Mouse (Mus musculus) lung, embryonic 14.5 days (tissue): Measurements from ENCODE around the gene Dab2ip. TPM values are rescaled to one million over a fixed set of nuclear protein-coding genes. Genes with fewer than 3 reads are reported as not detected.

ENCODE experiments used
- ATAC-seq: fragments of 200-750 bp; cut with Nextera tagmentation; 2 replicates; pipeline ENCODE4 v1.8.0; 2017; ENCODE audit warnings: mild to moderate bottlenecking, moderate TSS enrichment, moderate library complexity; ENCODE audit not compliant: insufficient read depth
- DNase-seq: peaks from one replicate; pipeline ENCODE4 v3.0.0-alpha.2; 2015
- H3K27ac ChIP-seq: fragments of 300-500 bp; sonication (generic); 2 replicates; pipeline ENCODE4 v1.5.1; 2014; ENCODE audit warnings: low read depth, mild to moderate bottlenecking, moderate library complexity
- H3K27me3 ChIP-seq: fragments of 300-500 bp; sonication (generic); 2 replicates; pipeline ENCODE4 v1.6.1; 2014; ENCODE audit warnings: low read length, control low read depth; ENCODE audit not compliant: insufficient read depth
- H3K36me3 ChIP-seq: fragments of 300-500 bp; sonication (generic); 2 replicates; pipeline ENCODE4 v1.6.1; 2014; ENCODE audit warnings: control low read depth; ENCODE audit not compliant: insufficient read depth
- H3K4me1 ChIP-seq: fragments of 300-500 bp; sonication (generic); 2 replicates; pipeline ENCODE4 v1.6.1; 2014; ENCODE audit warnings: antibody characterized with exemption, control low read depth; ENCODE audit not compliant: insufficient read depth
- H3K4me2 ChIP-seq: fragments of 300-500 bp; sonication (generic); 2 replicates; pipeline ENCODE4 v1.6.1; 2014; ENCODE audit warnings: mild to moderate bottlenecking
- H3K4me3 ChIP-seq: fragments of 300-500 bp; sonication (generic); 2 replicates; pipeline ENCODE4 v1.5.1; 2014; ENCODE audit warnings: low read depth, low read length
- H3K9ac ChIP-seq: fragments of 300-500 bp; sonication (generic); 2 replicates; pipeline ENCODE4 v1.6.1; 2014
- H3K9me3 ChIP-seq: fragments of 300-500 bp; sonication (generic); 2 replicates; pipeline ENCODE4 v1.6.1; 2016; ENCODE audit warnings: low read depth, low read length, control low read depth
- CTCF ChIP-seq: IDR thresholded peaks from 2 replicates; pipeline ENCODE4 v1.5.1; 2016; ENCODE audit warnings: antibody characterized with exemption, low read depth
- WGBS: fragments of 180-500 bp; shearing (Covaris S2); extraction: QIAGEN DNeasy Blood & Tissue Kit; methylation state at CpG from one replicate; pipeline ENCODE4 v1.1.7; 2014; 5-methylcytosine and 5-hydroxymethylcytosine counted together
- polyA plus RNA-seq: library from polyadenylated mRNA; unstranded; fragments of >200 nt; fragmentation: Nextera tagmentation; extraction: Ambion mirVana; gene quantifications from 2 replicates; pipeline ENCODE4 v1.2.1, GENCODE M21; 2014

Dab2ip gene
- polyA plus RNA-seq, 1 experiment from 2014 or later, result 61.4 TPM

DNA sequence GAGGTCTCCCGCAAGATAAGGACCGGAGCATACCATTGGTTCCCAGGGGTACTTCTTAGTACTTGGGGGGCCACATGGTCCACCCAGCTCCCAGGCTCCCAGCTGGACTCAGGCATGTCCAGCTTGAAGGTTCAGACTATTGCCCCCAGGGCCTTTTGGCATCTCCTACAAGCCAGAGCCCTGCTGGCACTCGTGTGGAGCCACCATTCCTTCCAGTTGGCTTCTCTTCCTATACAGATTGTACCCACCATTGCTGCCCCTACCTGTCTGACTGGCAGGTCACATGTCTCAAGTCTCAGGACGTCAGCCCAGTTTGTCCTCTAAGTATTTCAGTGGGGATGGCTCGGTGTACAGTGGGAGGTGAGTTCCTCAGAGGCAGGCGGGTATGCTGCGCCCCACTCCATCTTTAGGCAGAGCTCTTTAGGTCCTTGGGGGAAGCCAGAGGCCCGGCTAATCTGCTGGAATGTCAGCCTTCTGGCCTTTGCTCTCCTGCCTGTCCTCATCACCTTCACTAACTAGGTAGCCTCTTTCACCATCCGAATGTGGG, 68.2 kb downstream of the Dab2ip start:
- H3K9ac ChIP-seq, result no peak overlapping the region

DNA sequence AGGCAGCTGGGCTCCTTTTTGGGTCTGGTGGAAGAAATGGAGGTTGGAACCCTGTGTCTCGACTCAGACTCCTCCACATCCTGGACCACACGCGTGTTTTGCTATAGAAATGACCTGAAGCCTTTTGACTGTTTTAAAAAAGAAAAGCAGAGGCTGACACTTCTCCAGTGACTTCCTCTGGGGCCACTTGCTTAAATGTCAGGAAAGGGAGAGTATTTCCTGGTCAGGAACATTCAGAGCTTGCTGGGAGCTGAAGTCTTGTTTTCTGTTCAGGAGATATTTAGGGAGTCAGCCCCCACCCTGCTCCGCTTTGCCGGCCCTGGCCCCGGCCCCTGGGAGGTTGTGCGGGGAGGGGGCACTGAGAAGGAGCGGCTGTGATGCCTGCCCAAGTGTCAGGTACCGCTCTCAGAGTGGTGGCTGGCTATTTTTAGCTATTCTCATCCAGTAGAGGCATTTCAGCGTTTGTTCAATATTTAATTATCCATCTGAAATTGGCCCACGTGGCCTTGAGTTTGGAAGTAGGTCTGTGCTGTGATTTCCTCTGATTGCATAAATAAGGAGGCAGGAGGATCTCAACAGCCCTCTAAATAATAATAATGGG, 69.3 kb downstream of the Dab2ip start:
- no peak for TF ChIP-seq CTCF
- peak overlapping the region; percentile 10; the same call in 1 of the 2 replicates for H3K9ac ChIP-seq
- ATAC-seq (no peak), DNase-seq (no peak)
- H3K4me1 ChIP-seq, result peaks cover 42% of the 10 kb centered on the region
- H3K27ac ChIP-seq, result peak overlapping the region; percentile 51; the same call in 1 of the 2 replicates
- peaks cover 20% of the 10 kb centered on the region; the same call in 1 of the 2 replicates for H3K36me3 ChIP-seq
- WGBS, result 27% methylated on average over 11 of the region's 11 CpGs
- H3K4me3 ChIP-seq, result no peak overlapping the region
- no peaks in the 10 kb centered on the region for H3K9me3 ChIP-seq
- peak overlapping the region; percentile 7; the same call in 1 of the 2 replicates for H3K4me2 ChIP-seq
- H3K27me3 ChIP-seq, result no peaks in the 10 kb centered on the region

More for the DNA sequence above, 68.2 kb downstream of the Dab2ip start:
- no peak overlapping the region for H3K4me3 ChIP-seq
- no peak overlapping the region for H3K4me2 ChIP-seq
- H3K27me3 ChIP-seq, result no peaks in the 10 kb centered on the region
- WGBS, result 65% methylated on average over 9 of the region's 9 CpGs
- TF ChIP-seq CTCF, result no peak
- no peak for DNase-seq
- no peak for ATAC-seq
- peaks cover 46% of the 10 kb centered on the region for H3K4me1 ChIP-seq
- H3K36me3 ChIP-seq, result peaks cover 20% of the 10 kb centered on the region; the same call in 1 of the 2 replicates
- no peaks in the 10 kb centered on the region for H3K9me3 ChIP-seq
- no peak overlapping the region for H3K27ac ChIP-seq

DNA sequence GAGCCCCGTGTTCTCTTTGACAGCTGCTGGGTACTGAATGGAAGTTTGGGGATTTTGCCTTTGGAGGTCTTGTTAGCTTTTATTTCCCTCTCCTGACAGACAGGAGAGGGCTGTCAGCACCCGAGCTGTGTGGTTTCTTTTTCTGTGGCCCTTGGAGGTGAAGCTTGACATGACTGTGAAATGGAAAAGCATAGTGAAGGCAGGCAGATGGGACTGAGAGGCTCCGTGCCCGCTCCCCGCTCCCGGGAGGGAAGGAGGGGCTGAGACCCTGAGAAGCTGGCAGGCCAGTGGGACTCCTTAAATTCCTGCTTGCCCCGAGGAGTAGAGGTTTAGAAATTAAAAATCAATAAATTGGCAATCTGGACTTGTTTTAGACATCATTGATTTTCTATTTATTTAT, 70.0 kb downstream of the Dab2ip start:
- no peak overlapping the region for H3K9ac ChIP-seq
- no peaks in the 10 kb centered on the region for H3K9me3 ChIP-seq
- no peaks in the 10 kb centered on the region for H3K27me3 ChIP-seq
- 42% methylated on average over 7 of the region's 7 CpGs for WGBS
- no peak for DNase-seq
- TF ChIP-seq CTCF, result no peak
- no peak for ATAC-seq
- no peak overlapping the region for H3K27ac ChIP-seq
- 0 out of 2 replicates have a peak overlapping the region, but pooled peaks have one; percentile 7 for H3K4me2 ChIP-seq
- no peak overlapping the region for H3K4me3 ChIP-seq
- peaks cover 20% of the 10 kb centered on the region; the same call in 1 of the 2 replicates for H3K36me3 ChIP-seq
- peaks cover 42% of the 10 kb centered on the region for H3K4me1 ChIP-seq

DNA sequence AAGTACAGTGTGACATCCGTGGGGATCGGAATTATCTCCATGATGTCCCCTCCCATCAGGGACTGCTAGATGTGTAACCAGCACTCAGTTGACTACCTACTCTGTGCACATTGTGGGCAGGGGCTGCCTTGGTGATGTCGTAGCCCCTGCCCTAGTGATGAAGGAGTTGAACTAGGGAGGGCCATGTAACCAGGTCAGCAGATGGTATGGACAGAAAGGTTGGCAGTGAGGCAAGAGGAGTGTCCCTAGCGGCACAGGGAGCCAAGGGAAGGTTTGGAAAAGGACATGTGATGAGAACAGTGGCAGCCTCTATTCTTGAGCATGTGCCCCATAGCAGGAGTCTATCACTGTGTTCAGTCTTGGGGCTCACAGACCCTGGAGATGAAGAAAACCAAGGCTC, 70.6 kb downstream of the Dab2ip start:
- no peak for DNase-seq
- peaks cover 20% of the 10 kb centered on the region; the same call in 1 of the 2 replicates for H3K36me3 ChIP-seq
- H3K9ac ChIP-seq, result no peak overlapping the region
- H3K27ac ChIP-seq, result no peak overlapping the region
- no peak overlapping the region for H3K4me3 ChIP-seq
- H3K9me3 ChIP-seq, result no peaks in the 10 kb centered on the region
- whole genome bisulfite sequencing, result 73% methylated on average over 4 of the region's 4 CpGs
- TF ChIP-seq CTCF, result no peak
- ATAC-seq, result no peak
- peaks cover 36% of the 10 kb centered on the region for H3K4me1 ChIP-seq
- no peak overlapping the region for H3K4me2 ChIP-seq
- H3K27me3 ChIP-seq, result no peaks in the 10 kb centered on the region

DNA sequence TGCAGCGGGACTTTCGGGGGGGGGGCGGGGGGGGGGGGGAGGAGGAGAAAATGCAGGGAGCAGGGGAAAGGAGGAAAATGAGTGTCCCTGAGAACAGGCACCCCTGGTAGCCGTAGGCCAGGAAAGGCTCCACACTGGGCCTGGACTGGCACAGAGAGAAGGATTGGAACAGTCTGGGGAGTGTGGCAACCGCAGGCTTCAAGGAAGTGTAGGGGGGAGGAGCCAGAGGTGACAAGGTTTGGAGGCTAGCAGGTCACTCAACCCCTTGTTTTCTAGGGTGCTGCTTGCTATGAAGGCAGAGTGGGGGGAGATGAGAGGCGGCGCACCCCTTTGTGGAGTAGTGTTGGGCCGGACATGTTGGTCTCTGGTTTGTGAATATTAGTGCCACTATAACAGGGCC, 71.1 kb downstream of the Dab2ip start:
- peaks cover 31% of the 10 kb centered on the region for H3K4me1 ChIP-seq
- H3K9ac ChIP-seq, result no peak overlapping the region
- no peaks in the 10 kb centered on the region for H3K27me3 ChIP-seq
- no peak overlapping the region for H3K4me2 ChIP-seq
- ATAC-seq (no peak), DNase-seq (no peak)
- peaks cover 20% of the 10 kb centered on the region; the same call in 1 of the 2 replicates for H3K36me3 ChIP-seq
- H3K27ac ChIP-seq, result no peak overlapping the region
- WGBS, result 81% methylated on average over 6 of the region's 8 CpGs
- TF ChIP-seq CTCF, result no peak
- H3K9me3 ChIP-seq, result no peaks in the 10 kb centered on the region
- H3K4me3 ChIP-seq, result no peak overlapping the region

DNA sequence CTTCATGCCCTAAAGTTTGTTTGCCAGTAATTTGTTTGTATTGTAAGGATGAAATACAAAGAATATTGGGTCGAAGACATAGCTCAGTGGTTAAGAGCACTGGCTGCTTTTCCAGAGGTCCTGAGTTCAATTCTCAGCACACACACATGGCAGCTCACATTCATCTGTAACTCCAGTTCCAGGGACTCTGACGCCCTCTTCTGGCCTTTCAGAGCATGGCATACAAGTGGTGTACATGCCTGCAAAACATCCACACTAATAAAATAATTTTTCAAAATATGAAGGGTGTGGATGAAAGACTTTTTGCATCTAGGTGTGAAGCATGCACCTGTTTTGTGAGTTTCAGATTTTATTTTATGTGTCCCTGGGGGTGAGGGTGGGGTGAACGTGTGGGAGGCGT, 75.3 kb downstream of the Dab2ip start:
- no peak overlapping the region for H3K4me2 ChIP-seq
- no peak for ATAC-seq
- H3K27ac ChIP-seq, result no peak overlapping the region
- DNase-seq, result no peak
- H3K4me1 ChIP-seq, result no peaks in the 10 kb centered on the region
- WGBS, result 73% methylated on average over 4 of the region's 4 CpGs
- peak; percentile 43 for TF ChIP-seq CTCF
- H3K27me3 ChIP-seq, result no peaks in the 10 kb centered on the region
- no peaks in the 10 kb centered on the region for H3K9me3 ChIP-seq
- H3K4me3 ChIP-seq, result no peak overlapping the region
- no peaks in the 10 kb centered on the region; the same call in 1 of the 2 replicates for H3K36me3 ChIP-seq
- no peak overlapping the region for H3K9ac ChIP-seq

DNA sequence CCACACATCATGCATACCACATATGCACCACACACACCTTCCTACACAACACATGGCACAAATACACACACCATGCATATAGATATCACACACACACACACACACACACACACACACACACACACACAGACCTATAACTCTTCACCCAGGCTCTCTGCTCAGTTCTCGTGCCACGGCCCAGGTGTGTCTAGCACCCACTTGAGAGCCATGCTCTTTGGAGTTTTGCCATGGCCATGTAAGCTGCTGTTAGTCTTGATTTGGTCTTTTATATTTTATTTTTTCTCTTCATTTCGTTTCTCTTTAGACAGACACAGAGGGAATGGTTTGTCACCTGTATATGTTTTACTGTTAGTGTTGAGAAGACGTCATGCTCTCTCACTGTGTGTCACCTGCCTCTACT, 76.9 kb downstream of the Dab2ip start:
- Histone ChIP-seq H3K9ac (no peak overlapping the region), H3K27ac (no peak overlapping the region), H3K4me1 (no peaks in the 10 kb centered on the region), H3K9me3 (no peaks in the 10 kb centered on the region), H3K4me2 (no peak overlapping the region), H3K4me3 (no peak overlapping the region), H3K27me3 (no peaks in the 10 kb centered on the region), H3K36me3 (no peaks in the 10 kb centered on the region)
- WGBS, result 76% methylated on average over 4 of the region's 4 CpGs
- DNase-seq (no peak), ATAC-seq (no peak)
- TF ChIP-seq CTCF, result no peak
